Mouse (Mus musculus) lung, postnatal 4 days (tissue): Measurements from ENCODE around the gene Cyp27a1.

ENCODE experiments used
- DNase-seq, 2 experiments: peaks; one replicate each; pipeline ENCODE4 v3.0.0; 2021

Gene Cyp27a1

DNA sequence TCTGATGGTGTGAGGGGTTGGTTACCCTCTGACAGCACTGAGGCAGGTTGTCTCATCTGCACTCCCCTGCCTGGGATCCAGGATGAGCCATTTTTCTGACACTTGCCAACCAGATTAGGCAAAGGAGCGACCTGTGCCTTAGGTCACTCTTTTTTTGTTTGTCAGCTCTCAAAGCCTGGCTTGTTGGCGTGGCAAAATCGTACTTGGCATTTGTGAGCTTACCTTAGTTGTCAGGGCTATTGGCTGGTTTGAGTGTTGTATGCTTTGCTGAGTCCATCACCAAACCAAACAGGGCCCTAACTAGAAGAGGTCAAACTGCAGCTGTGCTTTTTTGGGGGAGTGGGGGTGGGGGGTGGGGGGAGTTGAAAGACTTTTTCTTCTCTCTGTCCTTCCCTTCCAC lies 5.9 kb downstream of the Cyp27a1 start:
- DNase-seq = no peak

DNA sequence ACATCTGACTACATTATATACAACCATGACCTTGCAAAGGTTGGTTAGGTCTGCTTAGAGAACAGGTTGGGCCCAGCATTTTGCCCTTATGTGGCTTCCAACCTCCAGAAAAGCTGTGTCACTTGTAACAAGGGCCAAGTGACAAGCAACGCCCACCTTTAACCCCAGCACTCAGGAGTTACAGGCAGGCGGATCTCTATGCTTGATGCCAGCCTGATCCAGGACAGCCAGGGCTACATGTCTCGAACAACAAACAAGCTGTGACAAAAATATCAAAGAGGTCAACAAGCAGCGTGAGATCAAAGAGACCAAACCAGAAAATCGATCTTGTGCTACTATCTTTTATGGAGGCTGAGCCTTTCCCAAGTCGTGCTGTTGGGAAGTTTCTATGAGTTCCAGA lies 8.3 kb downstream of the Cyp27a1 start:
- no peak for DNase-seq

DNA sequence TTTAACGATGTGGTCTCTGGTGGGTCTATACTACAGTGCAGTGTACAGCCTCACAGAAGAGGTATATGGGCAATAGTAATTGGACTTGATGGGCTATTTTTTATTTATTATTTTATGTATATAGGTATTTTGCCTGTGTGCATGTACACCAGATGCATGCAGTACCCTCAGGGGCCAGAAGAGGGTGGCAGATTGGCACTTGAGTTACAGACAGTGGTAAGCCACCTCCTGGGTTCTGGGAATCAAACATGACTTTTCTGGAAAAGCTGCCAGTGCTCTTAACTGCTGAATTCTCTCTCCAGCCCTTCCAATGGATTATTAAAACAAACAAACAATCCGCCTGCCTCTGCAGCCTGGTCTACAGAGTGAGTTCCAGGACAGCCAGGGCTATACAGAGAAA lies 10.4 kb downstream of the Cyp27a1 start:
- DNase-seq = peak in 1 of 2 experiments; percentile 24

DNA sequence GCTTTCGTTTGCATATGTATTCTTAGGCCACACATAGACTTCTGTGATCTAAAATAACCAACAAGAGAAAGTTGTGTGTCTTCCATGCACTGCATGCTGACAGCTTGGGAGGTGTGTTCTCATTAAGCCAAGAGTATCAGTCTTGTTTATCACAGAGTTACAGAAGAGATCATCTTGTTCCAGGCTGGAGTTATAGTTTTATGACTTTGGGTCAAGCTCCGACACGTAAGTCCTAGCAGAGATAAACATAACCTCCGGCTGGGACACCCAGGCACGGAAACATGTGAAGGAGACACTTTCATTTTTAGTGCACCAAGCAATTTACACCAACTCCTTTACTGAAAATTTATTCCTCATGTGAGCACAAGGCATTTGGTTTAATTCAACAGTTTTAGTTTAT lies 12.7 kb downstream of the Cyp27a1 start:
- DNase-seq = no peak

DNA sequence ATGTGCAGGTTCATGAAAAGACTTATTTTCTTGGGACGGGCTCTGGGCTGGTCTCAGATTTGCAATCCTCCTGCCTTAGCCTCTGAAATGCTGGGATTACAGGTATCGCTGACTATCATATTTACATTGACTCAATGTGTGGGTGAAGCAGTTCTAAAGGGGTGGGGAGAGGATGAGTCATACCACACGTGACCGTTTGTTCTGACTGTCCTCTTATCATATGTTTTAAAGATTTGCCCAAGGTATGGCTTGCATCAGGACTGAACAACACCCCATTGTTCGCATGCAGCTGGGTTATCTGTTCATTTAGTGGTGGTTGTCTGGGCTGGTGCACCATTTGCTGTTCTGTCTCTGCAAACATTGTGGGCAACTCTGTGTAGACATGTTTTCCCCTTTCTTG lies 13.3 kb downstream of the Cyp27a1 start:
- DNase-seq = no peak

DNA sequence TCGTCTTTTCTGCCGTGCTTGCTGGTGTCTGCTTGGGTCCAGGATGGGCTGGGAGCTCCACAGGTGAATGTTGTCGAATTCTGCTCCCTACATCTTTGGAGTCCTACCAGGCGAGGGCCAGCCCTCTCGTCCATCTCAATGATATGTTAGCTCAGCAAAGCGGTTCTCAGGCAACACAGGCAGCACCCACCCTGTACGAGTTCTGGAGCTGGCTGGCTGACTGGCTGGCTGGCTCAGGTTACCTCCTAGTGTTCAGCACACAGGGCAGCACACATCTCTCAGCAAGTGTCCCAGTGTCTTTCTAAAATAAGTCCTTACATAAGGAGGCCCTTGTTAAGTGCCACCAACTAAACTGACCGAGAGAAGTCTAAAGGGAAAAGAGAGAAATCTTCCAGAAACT lies 15.1 kb downstream of the Cyp27a1 start:
- DNase-seq = no peak

DNA sequence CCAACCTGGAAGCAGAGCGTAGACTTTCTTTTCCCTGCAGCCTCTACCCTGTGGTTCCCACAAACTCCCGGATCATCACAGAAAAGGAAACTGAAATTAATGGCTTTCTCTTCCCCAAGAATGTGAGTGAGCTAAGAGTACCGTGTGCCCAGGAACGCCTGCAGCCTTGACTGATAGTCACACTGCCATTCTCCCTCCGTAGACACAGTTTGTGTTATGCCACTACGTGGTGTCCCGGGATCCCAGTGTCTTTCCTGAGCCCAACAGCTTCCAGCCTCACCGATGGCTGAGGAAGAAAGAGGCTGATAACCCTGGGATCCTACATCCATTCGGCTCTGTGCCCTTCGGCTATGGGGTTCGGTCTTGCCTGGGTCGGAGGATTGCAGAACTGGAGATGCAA lies 23.6 kb downstream of the Cyp27a1 start:
- DNase-seq = no peak

DNA sequence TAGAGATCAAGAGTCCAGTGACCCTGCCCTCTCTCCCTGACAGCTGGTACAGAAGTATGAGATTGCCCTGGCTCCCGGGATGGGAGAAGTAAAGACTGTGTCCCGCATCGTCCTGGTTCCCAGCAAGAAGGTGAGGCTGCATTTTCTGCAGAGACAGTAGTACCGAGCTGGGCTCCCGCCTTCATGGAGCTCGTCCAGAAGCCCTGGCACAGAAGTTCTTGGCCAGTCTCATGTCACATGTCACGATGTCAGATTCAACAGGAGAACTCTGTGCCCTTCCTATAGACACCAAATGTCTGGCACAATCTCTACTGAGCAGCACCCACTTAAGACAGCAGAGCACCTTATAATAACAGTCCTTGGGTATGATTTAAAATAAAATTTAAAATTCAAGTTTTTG lies 24.1 kb downstream of the Cyp27a1 start:
- no peak for DNase-seq

DNA sequence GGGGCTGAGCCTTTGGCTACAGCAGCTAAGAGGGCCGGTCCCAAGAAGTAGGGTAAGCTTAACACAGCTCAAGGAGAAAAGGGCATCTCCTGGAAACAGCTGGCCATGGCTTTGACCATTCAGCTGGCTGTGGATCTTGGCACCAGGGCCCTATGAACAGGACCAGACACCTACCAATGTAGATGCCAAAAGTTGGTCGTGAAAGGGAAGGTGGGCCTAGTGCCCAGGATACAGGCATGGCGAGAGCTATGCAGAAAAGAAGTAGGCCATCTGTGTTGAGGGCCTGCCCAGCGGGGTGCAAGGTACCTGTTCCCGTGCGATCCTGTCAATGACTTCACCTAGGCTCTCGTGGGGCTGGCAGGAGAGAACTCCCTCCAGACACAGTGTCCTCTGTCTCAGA lies 27.5 kb downstream of the Cyp27a1 start:
- DNase-seq = no peak

DNA sequence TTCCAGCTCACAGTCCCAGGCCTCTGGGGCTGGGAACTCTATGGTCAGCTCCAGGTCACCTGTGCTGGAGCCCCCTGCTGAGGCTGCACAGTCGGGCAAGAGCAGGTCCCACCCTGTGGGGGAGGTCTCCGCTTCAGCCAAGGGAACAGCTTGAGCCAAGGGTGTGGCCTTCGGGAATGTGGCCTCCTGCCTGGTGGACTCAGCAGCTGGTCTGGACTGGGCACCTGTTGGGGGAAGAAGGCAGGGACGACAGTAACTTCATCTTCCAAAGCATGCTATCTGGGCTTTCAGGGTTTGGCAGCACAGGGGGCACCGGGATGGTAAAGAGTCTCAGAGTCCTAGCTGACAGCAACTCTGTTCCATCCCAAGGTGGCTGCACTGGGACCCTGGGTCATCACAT lies 34.0 kb downstream of the Cyp27a1 start:
- peak in 1 of 2 experiments; percentile 44 for DNase-seq

DNA sequence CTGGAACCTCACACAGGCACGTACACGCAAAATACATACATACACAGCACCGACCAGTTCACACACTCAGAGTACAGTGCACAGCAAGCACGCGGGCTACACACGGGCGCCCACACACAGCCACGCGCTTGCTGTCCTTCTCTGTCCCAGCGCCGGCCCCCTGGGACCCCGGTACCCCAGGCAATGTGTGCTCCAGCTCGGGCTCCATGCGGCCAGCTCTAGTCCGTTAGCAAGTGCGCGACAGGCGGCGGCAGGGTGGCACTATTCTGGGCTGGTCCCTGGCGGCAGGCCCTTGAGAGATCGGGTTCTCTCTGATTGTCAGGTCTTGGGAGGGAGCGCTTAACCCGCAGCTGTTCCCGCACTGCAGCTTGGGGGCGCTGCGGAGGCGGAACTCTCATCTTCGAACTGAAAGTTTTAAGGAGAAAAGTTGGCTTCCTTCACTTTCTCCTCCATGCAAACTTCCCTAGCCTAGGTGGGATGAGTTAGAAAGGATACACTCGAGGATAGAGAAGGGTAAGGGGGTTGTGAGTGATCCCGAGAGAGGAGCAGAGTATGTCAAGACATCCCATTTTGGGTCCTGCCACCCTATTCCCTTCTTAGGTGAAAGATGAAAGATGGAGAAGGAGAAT lies 35.4 kb downstream of the Cyp27a1 start, which contains the start of gene Prkag3:
TSS of gene Prkag3 (minus strand) at position 579 of the 629 bp plus-strand sequence.
- DNase-seq = peak; percentile 73 to 75

DNA sequence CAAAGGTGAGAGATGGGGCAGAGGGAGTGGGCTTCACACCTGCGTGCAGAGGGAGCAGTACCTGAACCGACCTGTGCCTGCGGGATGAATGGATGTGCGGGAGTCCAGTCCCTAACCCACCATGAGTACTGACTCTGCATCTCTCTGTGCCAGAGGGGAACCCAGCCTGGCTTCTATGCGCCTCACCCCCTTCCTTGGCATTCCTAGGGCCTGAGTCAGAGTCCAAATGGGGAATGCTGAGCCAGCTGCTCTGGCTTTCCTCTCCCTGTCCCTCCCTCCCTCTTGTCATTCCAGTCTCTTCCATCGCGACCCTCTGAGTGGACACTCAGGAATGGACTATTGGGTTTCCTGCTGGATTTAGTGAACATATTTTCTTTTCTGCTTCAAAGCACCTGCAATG lies 35.9 kb downstream of the Cyp27a1 start:
- DNase-seq = peak; percentile 71 to 82

DNA sequence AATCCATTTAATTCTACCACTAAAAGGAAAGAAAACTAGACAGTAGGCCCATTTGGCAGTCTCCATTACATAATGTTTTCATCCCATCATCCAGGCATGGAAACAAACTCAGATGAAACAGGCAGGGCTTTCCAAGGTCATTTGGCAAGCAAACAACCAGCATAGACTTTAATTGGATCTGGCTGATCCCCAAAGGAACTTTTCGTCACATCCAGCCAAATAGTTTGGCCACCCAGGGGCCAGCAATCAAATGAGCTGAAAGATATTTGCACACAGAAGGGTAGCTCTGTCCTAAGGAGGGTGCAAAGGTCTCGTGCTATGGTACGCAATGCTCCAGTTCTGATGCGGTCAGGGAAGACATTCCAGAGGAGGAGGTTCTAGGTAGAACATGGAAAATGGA lies 37.3 kb downstream of the Cyp27a1 start:
- no peak for DNase-seq

DNA sequence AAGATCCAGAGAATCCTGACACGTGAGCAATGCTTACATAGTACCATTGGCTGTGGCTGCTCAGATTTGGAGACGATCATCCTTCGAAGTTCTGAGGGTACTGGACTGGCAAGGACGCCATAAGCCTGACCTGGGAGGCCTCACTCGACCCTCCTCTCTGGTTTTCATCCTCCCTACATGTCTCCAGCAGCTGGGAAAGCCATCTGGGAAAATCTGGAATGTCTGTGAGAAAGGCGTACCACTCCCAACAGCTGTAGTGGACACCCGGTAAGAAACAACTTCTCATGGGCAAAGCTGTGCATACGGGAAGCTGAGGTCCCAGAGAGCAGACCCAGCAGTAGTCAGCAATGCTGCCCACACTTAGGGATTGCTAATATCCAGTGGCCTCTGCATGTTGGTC lies 38.8 kb downstream of the Cyp27a1 start:
- no peak for DNase-seq

DNA sequence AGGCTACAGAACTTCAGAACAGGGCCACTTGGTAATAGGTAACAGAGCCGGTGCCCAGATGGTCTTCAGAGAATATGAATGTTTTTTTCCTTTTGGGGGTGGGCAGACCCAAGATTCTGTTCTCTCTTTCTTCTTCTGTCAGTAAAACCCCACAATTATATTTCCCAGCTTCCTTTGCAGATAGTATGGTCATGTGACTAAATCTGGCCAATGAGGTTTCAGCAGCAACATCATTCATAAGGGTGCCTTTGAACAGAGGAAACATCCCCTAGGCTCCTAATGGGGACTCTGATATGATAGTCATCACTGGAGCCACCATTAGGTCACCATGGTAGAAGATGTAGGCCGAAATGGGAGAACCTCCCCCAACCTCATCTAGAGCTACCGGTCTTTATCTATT lies 39.5 kb downstream of the Cyp27a1 start:
- no peak for DNase-seq

DNA sequence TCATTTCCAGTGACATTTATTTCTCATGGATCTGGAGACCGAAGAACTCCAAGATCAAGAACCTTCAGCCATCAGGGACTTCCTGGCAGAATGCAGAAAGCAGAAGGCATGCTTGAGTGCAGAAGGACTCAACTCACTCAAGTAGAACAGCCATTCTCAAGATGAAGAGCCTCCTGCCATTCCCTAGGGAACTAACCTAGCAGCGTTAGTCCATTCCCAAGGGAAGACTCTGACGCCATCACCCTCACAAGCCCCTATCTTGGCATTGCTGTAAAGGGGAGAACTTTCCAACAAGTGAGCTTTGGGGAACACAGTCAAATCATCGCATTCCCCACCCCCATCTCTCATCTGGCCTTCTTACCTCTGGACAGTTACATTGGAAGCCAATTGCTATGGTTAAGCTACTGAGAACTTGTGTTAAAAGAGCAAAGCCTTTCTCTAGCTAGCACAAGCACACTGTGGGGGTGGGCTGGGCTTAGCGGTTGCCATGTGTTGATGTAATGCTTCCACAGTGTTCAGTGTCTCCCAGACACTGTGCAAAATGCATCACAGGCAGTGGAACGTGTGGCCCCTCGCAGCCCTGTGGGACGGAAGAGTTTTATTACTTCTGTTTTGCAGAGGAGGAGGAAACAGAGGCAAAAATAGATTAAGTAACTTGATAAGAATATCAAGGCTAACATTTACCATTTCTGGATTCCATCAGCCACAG lies 40.0 kb downstream of the Cyp27a1 start:
- no peak for DNase-seq

DNA sequence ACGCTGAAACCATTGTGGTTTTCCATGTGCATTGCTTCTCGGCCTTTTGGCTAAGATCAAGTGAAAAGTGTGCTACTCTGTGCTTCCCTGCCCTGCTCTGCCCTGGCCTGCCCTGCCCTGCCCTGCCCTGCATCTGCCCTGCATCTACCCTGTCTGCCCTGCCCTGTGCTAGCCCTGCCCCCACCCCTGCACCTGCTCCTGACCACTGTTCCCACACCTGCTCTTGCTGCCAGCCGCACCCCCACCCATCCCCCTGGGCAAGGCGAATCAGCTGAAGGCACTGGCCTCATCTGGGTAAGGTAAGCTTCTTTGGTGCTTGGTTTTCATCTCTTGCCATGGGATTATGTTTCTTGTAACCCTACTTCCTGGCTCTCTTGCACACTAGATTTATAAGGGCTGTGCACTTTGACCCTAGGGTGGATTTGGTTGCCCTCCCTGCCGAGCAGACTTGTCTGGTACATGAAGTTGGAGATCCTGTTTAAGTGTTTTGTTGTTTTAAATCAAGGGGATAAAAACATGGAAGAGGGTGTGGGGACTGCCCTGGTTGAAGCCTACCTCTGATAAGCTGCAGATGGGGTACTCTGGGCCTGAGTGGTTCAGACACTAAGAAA lies 40.9 kb downstream of the Cyp27a1 start:
- no peak for DNase-seq

DNA sequence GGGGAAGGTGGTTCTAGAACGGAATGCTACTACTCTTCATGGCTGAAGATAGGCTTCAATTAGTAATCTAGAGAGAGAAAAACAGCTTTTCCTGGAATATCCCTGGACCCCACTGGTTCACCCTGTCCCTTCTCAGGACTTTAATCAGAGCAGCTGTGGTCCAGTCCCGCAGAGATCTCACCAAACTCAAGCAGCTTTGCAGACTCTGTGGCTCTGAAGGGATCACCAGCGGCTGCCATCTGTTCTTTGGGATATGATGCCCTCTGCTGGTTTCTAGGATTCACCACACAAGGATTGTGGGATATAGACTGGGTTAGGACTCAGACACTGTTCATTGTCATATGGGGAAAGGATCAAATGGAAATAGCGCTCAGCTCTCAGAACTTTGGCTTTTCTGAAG lies 46.4 kb downstream of the Cyp27a1 start:
- DNase-seq = peak in 1 of 2 experiments; percentile 61

DNA sequence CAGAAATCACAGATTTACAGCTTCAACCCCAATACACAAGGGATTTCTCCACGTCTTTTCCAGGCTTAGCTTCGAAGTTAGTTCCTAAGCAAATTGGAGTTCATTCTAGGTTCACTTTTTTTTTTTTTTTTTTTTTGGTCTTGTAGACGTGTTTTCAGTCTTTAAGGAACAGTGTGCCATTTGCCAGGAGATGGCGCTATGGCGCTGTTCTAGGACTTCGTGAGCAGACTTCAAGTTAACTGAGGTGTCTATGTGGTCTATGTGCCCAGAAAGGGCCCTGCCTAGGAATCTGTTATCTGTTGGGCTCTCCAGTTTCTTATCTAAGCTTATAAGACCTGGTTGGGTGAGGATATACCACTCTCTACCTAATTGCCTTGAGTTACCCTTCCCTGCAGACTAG lies 49.7 kb downstream of the Cyp27a1 start:
- peak; percentile 73 to 77 for DNase-seq

DNA sequence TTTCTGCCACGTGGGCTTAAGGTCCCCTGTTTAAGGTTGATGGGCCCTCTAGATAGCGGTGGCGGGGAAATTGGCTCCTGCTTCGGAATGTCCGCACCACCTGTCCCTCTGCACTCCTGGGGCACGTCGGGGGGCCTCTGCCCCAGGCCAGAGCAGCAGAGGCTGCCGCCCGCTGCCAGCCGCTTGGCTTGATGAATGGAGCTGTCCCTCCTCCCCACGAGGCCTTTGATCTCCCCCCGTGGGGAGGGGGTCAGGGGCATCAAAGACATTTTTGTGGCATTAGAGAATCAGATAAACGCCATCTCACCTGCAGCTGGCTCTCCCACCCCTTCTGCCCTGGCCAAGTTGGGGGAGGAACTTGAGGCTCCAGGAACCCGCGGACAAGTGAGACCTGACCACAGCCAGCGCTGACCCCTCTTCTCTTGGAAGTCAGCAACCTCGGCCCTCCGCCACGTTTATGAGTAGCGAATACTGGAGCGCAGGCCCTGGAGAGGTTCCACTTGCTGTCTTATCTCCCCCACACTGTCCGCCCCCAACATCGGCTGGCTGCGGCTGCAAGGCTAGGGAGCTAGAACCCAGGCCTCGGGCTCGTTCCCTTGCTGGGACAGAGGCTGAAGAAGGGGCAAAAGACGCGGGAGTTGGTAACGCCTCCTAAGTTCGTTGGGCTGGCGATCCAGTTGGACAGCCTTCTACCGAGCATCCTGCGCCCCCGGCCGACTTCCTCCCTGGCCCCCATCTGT lies 57.5 kb downstream of the Cyp27a1 start:
- DNase-seq = no peak

DNA sequence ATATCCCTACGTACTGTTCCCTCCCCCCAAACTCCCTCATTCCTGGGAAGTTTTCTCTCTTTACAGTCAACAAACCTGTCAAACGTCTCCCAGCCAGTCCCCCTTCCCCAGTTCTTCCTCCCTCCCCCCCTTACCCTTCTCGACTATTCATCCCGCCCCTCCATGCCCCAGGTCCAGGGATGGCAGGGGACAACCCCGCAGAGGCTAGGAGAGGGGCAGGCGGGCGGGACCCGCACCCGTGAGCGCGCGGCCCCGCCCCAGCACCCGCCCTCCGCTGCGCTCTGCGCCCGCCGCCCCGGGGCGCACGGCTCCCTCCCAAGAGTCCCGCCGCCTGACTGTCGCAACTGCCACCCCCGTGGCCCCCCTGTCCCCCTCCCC lies 58.1 kb downstream of the Cyp27a1 start:
- DNase-seq = no peak

DNA sequence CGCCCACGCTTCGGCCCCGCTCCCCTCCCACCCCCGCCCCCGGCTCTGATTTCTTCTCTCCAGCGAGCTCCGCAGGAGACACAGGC lies 58.3 kb downstream of the Cyp27a1 start, which contains the start of gene Wnt6:
TSS of gene Wnt6 (plus strand) at position 48 of the 86 bp plus-strand sequence.
- no peak for DNase-seq

DNA sequence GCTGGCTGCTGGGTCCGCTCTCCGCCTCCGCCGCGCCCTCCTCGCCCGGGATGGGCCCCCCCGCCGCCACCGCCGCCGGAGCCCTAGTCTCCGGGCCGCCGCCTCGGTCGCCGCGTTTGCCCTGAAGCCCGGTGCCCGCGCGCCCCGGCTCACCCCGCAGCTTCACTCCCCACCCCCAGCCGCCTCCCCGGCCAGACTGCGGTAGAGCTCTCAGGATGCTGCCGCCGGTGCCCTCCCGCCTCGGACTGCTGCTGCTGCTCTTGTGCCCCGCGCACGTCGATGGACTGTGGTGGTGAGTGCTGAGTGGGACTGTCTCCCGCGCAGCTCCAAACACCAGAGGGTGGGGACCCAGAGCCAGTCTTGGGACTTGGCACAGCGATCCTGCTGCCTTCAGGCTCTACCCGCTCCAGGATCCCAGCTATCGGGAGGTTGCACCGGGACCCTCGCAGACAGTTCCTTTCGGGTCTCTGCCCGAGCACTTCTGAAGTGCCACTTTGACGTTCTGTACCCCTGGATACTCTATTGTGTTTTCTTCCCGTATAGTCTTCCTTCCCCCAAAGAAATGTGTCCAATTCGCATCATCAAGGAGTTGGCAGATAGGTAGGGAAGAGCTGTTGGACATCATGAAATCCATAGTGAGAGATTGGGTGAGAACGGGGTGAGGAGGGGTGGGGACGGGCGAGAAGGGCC lies 58.7 kb downstream of the Cyp27a1 start:
- peak in 1 of 2 experiments; percentile 53 for DNase-seq

DNA sequence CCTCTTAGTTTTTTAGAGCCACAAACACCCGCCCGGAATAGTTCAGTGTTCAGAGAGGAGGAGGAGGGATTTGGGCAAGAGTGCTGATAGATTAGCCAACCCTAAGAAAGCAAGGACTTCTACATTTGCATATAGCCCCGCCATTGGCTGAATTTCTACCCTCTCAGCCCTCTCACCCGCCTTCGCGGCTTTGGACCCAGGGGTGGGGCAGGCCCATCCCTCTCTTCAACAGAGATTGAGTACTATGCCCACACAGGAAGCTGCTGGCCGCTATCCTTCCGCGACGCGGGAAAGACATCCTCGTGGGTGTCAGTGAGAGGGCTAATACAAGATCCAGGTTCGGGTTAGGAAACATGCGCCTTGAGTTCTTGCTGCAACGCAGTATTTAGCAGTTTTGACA lies 59.8 kb downstream of the Cyp27a1 start:
- peak; percentile 81 to 89 for DNase-seq
